Mouse (Mus musculus) midbrain, embryonic 15.5 days (tissue): ENCODE measurements around the gene Gstt2. TPM values are rescaled to one million over a fixed set of nuclear protein-coding genes. Genes with fewer than 3 reads are reported as not detected.
A peak's percentile ranks its signal among the peaks of the same experiment; 100 is the strongest.

ENCODE experiments used
- ATAC-seq: fragments of 200-750 bp; cut with Nextera tagmentation; replicated peaks from 2 replicates; pipeline ENCODE4 v1.8.0; 2017; ENCODE audit warnings: moderate TSS enrichment
- H3K27ac ChIP-seq: fragments of 300-500 bp; sonication (generic); 2 replicates; pipeline ENCODE4 v1.5.1; 2015; ENCODE audit warnings: mild to moderate bottlenecking, inconsistent platforms
- H3K27me3 ChIP-seq: fragments of 300-500 bp; sonication (generic); replicated peaks from 2 replicates; pipeline ENCODE4 v1.6.1; 2015; ENCODE audit warnings: inconsistent platforms
- H3K36me3 ChIP-seq: fragments of 300-500 bp; sonication (generic); replicated peaks from 2 replicates; pipeline ENCODE4 v1.6.1; 2015; ENCODE audit warnings: inconsistent platforms
- H3K4me1 ChIP-seq: fragments of 300-500 bp; sonication (generic); 2 replicates; pipeline ENCODE4 v1.6.1; 2015; ENCODE audit warnings: inconsistent platforms
- H3K4me2 ChIP-seq: fragments of 300-500 bp; sonication (generic); 2 replicates; pipeline ENCODE4 v1.6.1; 2015; ENCODE audit warnings: inconsistent platforms, mild to moderate bottlenecking, moderate library complexity
- H3K4me3 ChIP-seq: fragments of 300-500 bp; sonication (generic); 2 replicates; pipeline ENCODE4 v1.5.1; 2015; ENCODE audit warnings: mild to moderate bottlenecking, inconsistent platforms
- H3K9ac ChIP-seq: fragments of 300-500 bp; sonication (generic); 2 replicates; pipeline ENCODE4 v1.6.1; 2015; ENCODE audit warnings: mild to moderate bottlenecking, inconsistent platforms
- H3K9me3 ChIP-seq: fragments of 300-500 bp; sonication (generic); 2 replicates; pipeline ENCODE4 v1.6.1; 2016; ENCODE audit warnings: inconsistent platforms
- WGBS: fragments of 180-500 bp; shearing (Covaris S2); methylation state at CpG from one replicate; pipeline ENCODE4 v1.1.7; 2015; ENCODE audit warnings: mixed read lengths; 5-methylcytosine and 5-hydroxymethylcytosine counted together
- polyA plus RNA-seq: library from polyadenylated mRNA; unstranded; fragments of >200 nt; fragmentation: Nextera tagmentation; extraction: Ambion mirVana; gene quantifications from 2 replicates; pipeline ENCODE4 v1.2.1, GENCODE M21; 2015

Gene Gstt2
- polyA plus RNA-seq: 7.4 and 7.5 TPM in 2 replicates

DNA sequence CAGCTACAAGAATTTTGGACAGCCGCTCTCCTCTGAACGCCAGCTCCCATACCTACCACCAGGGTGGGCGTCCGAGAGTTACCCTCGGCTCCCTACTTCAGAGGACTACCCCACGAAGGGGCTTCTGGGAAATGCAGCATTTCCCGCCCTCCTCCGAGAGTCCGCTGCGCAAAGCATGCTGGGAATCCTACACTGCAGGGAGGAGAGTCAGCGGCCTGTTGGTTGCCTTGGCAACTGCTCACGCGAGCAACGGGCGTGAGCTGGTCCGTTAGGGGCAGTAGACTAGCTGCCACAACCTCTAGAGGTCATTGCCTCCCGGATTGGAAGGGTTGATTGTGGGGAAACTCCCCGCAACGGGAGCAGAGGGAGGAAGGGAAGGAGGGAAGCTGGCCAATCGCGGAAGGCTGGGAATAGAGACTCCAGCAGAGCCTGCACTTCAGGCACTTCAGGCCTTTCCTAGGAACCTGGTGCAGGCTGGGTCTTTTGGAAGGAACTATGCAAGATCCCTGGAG, at the start of gene Gstt2:
TSS of gene Gstt2 (minus strand) at position 177 of the 512 bp plus-strand sequence.
- Histone ChIP-seq H3K9me3 (no peaks in the 10 kb centered on the region), H3K4me2 (peak within 1 kb of the TSS; percentile 59), H3K4me1 (peaks cover 26% of the 10 kb centered on the region), H3K4me3 (peak within 1 kb of the TSS; percentile 48), H3K9ac (peak within 1 kb of the TSS; percentile 46), H3K36me3 (no peaks in the 10 kb centered on the region), H3K27me3 (peaks cover 26% of the 10 kb centered on the region), H3K27ac (peak within 1 kb of the TSS; percentile 80)
- peak; percentile 92 for ATAC-seq
- 0% methylated on average over 21 of the region's 21 CpGs for WGBS

DNA sequence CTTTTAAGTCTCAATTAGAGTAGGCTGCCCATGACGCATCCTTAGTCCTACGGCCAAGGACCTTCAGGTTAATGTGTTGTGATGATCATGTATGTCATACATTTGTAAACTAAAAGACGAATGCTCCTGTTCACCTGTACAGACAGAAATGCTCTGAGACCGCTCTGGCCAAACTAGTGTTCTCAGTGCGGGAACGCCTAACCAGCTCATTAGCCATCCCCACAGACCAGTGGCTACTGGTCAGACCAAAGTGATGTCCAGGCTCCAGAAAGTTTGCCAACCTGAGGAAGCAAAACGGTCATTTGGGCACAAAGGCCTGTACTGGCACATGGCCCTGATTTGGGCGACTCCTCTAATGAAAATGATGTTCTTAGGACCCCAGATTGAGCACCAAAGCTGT, 47.5 kb upstream of the Gstt2 start:
- Histone ChIP-seq H3K4me3 (no peak overlapping the region), H3K9me3 (no peaks in the 10 kb centered on the region), H3K27me3 (no peaks in the 10 kb centered on the region), H3K36me3 (no peaks in the 10 kb centered on the region), H3K27ac (no peak overlapping the region), H3K4me2 (no peak overlapping the region), H3K9ac (no peak overlapping the region), H3K4me1 (no peaks in the 10 kb centered on the region; the same call in 1 of the 2 replicates)
- no peak for ATAC-seq
- 94% methylated on average over 8 of the region's 8 CpGs for WGBS

DNA sequence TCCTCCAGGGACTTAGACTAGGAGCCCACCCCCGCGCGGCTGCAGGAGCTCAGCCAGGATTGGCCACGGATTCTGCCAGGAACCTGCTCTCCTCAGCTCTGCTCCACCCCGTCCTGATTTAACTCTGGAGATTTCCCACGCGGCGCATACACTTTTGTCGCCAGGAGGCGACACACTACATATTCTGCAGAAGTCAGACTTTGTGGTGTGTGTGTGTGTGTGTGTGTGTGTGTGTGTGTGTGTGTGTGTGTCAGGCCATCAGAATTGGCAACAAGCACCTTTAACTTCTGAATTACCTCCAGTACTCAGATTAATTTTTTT, 46.0 kb upstream of the Gstt2 start:
- no peaks in the 10 kb centered on the region for H3K27me3 ChIP-seq
- H3K36me3 ChIP-seq: no peaks in the 10 kb centered on the region
- H3K4me3 ChIP-seq: no peak overlapping the region
- H3K9ac ChIP-seq: no peak overlapping the region
- H3K4me2 ChIP-seq: peak overlapping the region; percentile 31; the same call in 1 of the 2 replicates
- 2% methylated on average over 10 of the region's 10 CpGs for WGBS
- H3K27ac ChIP-seq: no peak overlapping the region
- no peaks in the 10 kb centered on the region for H3K9me3 ChIP-seq
- no peaks in the 10 kb centered on the region; the same call in 1 of the 2 replicates for H3K4me1 ChIP-seq
- 0 out of 2 replicates have a peak, but pooled peaks have one; percentile 43 for ATAC-seq

DNA sequence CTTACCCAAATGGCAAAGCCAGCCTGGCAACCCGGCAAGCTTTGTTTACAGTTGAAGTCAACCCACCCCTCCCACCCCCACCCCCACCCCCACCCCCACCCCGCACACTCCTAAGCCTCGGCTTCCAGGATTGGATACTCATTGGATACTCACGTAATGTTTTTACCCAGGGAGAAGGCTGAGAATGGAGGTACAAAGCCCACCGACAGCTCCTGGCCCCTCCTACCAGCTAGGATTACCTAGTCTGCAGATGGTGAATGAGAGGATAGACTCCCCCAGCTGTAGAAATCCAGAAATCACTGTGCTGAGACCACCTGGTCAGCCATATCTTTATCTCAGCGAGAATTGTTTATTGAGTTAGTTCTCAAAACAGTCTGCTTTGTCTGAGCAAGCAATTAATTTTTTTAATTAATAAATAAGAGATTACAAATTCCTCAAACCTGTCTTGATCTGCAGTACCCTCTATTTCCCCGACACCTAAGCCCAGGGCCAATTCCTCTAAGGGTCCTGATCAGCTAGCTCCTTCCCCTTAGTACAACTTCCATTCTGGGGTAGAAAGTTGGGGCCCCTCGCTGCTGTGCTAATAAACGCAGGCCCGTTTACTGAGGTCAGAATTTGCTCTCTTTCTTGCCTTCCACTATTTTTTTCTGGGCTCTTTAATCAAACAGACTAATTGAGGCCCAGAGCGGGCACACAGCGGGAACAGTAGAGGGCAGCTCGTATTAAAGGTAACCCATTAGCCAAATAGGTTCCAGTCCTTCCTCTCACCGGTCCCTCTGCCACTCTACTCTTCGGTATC, 45.4 kb upstream of the Gstt2 start:
- ATAC-seq: no peak
- Histone ChIP-seq H3K4me3 (no peak overlapping the region), H3K9me3 (no peaks in the 10 kb centered on the region), H3K9ac (no peak overlapping the region), H3K36me3 (no peaks in the 10 kb centered on the region), H3K4me1 (no peaks in the 10 kb centered on the region; the same call in 1 of the 2 replicates), H3K4me2 (peak overlapping the region; percentile 31; the same call in 1 of the 2 replicates), H3K27ac (no peak overlapping the region), H3K27me3 (no peaks in the 10 kb centered on the region)
- WGBS: 5% methylated on average over 15 of the region's 15 CpGs

DNA sequence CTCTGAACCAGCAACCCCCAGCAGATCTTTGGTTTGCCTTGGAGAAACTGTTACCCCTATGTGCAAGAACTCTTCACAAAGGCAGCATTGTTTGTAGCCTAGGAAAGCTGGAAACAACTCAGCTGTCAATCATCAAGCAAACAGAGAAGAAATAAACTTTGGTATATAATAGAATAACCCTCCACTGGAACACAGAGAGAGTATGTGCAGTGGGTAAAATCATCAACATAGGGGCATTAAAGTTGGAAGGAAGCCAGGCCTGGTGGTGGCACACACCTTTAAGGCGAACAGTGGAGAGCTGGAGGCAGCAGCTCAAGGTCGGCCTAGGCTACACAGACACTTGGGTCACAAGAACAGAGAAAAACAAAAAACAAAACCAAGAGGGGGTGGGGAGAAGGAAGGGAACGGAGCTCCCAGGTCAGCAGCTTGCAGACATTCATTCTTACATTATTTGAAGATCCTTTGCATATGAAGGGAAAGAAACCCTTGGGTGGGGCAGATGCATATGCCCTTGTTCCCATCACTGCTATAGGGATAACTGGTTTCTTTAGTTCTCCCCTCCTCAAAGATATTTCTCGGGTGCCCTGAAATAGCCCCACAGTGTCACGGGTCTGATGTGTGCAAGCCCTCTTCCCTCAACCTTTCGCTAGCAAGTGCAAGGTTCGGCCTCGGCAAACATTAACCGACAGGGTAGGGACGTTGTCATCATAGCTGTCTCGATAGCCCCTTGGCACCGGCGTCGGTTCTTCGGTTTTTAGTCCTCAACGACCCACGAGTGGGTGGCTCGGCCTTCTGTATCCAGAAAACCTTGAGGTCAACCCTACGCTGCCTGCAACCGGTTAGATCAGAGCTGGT, 44.6 kb upstream of the Gstt2 start:
- Histone ChIP-seq H3K27me3 (no peaks in the 10 kb centered on the region), H3K27ac (no peak overlapping the region), H3K36me3 (no peaks in the 10 kb centered on the region), H3K4me1 (no peaks in the 10 kb centered on the region; the same call in 1 of the 2 replicates), H3K4me2 (no peak overlapping the region), H3K9me3 (no peaks in the 10 kb centered on the region), H3K4me3 (no peak overlapping the region), H3K9ac (no peak overlapping the region)
- 16% methylated on average over 20 of the region's 20 CpGs for WGBS
- no peak for ATAC-seq

DNA sequence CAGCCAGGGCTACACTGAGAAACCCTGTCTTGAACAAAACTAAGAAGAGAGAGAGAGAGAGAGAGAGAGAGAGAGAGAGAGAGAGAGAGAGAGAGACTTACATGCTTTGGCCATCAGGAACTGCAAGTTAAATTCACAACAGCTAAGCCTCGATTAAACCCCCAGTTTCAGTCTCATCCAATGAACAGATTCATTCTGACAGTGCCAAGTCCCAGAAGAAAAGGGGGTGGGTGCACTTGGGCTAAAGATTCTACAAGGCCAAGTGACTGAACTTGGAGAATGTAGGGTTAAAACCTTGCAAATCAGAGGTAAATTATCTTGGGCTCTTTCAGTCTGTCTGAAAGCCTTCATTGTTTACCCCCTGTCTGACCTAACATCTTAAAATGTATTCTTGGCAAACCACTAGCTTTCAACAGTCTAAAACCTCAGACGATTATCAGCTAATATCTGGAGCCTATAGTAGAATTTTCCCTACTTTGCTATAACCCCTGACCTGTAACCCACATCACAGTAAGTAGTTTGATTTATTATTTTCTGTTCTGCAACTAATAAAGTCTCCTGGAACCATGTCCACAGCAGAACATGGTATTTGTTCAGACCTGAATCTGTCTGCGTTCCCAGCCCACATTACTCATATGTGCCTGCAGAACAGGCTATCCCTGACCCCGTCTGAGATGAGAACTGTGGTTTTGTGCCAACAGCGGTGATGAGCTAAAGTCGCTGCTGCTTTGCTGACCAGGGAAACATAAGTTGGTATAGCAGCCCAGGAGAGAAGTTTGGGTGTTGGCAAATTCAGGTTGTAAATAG, 43.8 kb upstream of the Gstt2 start:
- Histone ChIP-seq H3K4me1 (no peaks in the 10 kb centered on the region; the same call in 1 of the 2 replicates), H3K36me3 (no peaks in the 10 kb centered on the region), H3K4me3 (no peak overlapping the region), H3K27me3 (no peaks in the 10 kb centered on the region), H3K4me2 (no peak overlapping the region), H3K27ac (no peak overlapping the region), H3K9ac (no peak overlapping the region), H3K9me3 (no peaks in the 10 kb centered on the region)
- ATAC-seq: no peak
- WGBS: 57% methylated on average over 6 of the region's 6 CpGs

DNA sequence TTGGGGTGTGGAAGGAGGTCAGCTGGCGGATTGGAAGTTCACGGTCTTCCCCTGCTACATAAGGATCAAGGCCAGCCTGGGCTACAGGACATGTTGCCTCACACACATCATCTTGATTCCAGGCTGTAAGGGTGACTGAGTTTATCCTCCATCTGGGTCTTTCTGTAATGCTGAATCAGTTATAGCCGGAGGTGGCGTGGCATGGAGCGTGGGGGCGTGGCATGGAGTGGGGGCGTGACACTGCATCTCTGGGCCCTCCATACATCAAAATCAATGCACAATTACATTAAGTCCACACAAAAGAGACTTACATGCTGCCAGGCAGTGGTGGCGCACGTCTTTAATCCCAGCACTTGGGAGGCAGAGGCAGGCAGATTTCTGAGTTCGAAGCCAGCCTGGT, 43.1 kb upstream of the Gstt2 start:
- Histone ChIP-seq H3K27me3 (no peaks in the 10 kb centered on the region), H3K9ac (no peak overlapping the region), H3K4me2 (no peak overlapping the region), H3K36me3 (no peaks in the 10 kb centered on the region), H3K27ac (no peak overlapping the region), H3K9me3 (no peaks in the 10 kb centered on the region), H3K4me3 (no peak overlapping the region), H3K4me1 (no peaks in the 10 kb centered on the region; the same call in 1 of the 2 replicates)
- no peak for ATAC-seq
- 97% methylated on average over 10 of the region's 10 CpGs for WGBS

DNA sequence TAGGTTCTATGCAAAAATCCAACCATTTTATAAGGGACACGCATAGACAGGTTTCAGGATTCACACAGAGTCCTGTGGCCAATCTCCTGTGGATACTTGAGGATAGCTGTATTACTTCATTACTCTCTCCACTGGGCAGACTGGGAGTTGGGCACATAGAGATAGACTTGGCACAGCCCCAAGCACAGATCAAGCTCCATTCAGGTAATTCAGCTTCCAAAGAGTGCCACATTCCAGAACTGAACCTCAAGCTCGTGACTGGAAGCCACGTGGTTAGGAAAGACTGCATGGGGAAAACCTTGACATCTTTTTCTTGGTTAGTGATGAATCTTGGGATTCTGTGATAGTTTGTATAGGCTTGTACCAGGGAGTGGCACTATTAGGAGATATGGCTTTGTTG, 41.6 kb upstream of the Gstt2 start:
- no peak for ATAC-seq
- H3K9me3 ChIP-seq: no peaks in the 10 kb centered on the region
- peaks cover 3% of the 10 kb centered on the region for H3K4me1 ChIP-seq
- H3K27ac ChIP-seq: no peak overlapping the region
- no peaks in the 10 kb centered on the region for H3K27me3 ChIP-seq
- H3K36me3 ChIP-seq: no peaks in the 10 kb centered on the region
- H3K4me3 ChIP-seq: no peak overlapping the region
- 81% methylated on average over 3 of the region's 3 CpGs for WGBS
- no peak overlapping the region for H3K9ac ChIP-seq
- H3K4me2 ChIP-seq: no peak overlapping the region

DNA sequence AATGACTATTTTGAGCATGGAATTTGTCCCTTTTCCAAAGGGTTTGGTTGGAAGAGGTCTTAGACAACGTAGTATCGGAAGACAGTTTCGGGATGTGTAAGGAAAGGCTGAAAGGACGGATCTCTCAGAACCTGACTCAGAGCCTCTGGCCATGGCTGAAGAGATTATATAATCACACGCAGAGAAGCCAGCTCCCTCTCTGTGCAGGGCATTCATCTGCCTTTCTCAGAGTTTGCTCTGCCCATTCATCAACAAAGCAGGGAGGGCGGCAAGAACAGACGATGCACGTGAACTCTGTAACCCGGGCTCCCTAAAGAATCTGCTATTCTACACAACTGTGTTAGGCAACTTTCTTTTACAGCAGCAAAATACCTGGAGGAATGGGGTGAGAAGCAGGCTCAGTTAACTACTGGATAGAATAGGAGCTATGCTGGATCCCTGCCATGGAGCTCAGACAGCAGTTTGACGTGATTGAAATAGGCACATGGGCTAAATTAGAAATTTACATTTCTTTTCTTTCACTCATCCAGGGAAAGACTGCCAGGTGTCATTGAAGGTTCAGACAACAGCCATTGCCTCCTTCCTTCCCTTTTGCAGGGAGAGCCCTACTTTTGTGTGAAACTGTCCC, 36.4 kb upstream of the Gstt2 start:
- 9% methylated on average over 10 of the region's 10 CpGs for WGBS
- ATAC-seq: peak; percentile 51
- no peaks in the 10 kb centered on the region for H3K36me3 ChIP-seq

DNA sequence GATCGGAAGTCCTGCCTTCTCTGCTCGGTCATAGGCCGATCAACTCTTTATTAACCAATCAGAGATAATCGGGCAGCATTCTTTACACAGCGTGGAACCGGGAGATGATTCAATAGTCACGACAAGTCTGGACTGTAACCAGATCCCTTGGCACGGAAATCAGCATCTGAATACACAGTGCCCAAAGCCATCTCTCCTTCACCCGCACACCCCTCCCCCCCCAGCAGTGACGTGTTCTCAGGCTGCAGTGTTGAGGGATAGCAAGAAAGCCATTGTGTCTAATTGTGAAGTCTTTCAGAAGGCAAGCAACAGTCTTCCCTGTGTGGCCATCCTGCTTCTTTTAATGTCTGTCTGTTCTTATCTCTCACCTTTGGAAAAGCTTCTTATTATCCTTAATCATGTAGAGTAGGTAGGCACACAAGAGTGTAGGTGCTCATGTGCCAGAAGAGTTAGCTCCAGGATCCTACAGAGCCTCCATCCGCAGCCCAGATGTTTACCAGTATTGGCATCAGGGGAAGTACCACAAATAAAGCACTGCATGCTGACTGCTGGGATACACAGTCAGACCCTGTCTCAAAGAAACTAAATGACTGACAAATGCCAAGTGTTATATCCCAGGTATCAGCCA, 35.8 kb upstream of the Gstt2 start:
- ATAC-seq: peak; percentile 98
- peak overlapping the region; percentile 82 for H3K27ac ChIP-seq
- H3K4me1 ChIP-seq: peaks cover 16% of the 10 kb centered on the region
- peak overlapping the region; percentile 39 for H3K4me3 ChIP-seq
- WGBS: 1% methylated on average over 11 of the region's 11 CpGs
- no peaks in the 10 kb centered on the region for H3K9me3 ChIP-seq
- H3K4me2 ChIP-seq: peak overlapping the region; percentile 68
- peak overlapping the region; percentile 24 for H3K9ac ChIP-seq
- no peaks in the 10 kb centered on the region for H3K27me3 ChIP-seq
- H3K36me3 ChIP-seq: no peaks in the 10 kb centered on the region

More for the DNA sequence above, 36.4 kb upstream of the Gstt2 start:
- H3K4me3 ChIP-seq: peak overlapping the region; percentile 39
- H3K9ac ChIP-seq: peak overlapping the region; percentile 24
- no peaks in the 10 kb centered on the region for H3K27me3 ChIP-seq
- peak overlapping the region; percentile 82 for H3K27ac ChIP-seq
- peaks cover 16% of the 10 kb centered on the region for H3K4me1 ChIP-seq
- H3K9me3 ChIP-seq: no peaks in the 10 kb centered on the region
- H3K4me2 ChIP-seq: peak overlapping the region; percentile 68
